Mouse (Mus musculus): Measurements from ENCODE around the gene Gm11985. TPM values are rescaled to one million over a fixed set of nuclear protein-coding genes. Genes with fewer than 3 reads are reported as not detected.
A peak's percentile ranks its signal among the peaks of the same experiment; 100 is the strongest.

Gm11985 gene
- polyA plus RNA-seq, 1 experiment from 2014 or later: not detected

GRCm38 (mm10) chr11:7215703-7216102, 27.3 kb upstream of the Gm11985 start:
- TF ChIP-seq EP300 (optimal IDR thresholded peaks at IDR 0.05): no peak
- TF ChIP-seq CTCF (IDR thresholded peaks at IDR 0.05; ENCODE audit: low read depth): peak; percentile 82
- 11% methylated on average over 8 of the region's 8 CpGs for WGBS
- Histone ChIP-seq H3K27ac (replicated peaks) (no peak overlapping the region), H3K9me3 (ENCODE audit: control insufficient read depth, low read length) (no peaks in the 10 kb centered on the region), H3K9ac (ENCODE audit: low read length) (no peak overlapping the region), H3K27me3 (ENCODE audit: control insufficient read depth, insufficient read depth, low read length) (no peaks in the 10 kb centered on the region; the same call in 1 of the 2 replicates), H3K4me1 (replicated peaks; ENCODE audit: control insufficient read depth, insufficient read depth) (peaks cover 5% of the 10 kb centered on the region; the same call in 1 of the 2 replicates), H3K36me3 (ENCODE audit: control insufficient read depth, insufficient read depth, low read length) (no peaks in the 10 kb centered on the region), H3K4me3 (ENCODE audit: low read depth, low read length) (no peak overlapping the region), H3K4me2 (replicated peaks; ENCODE audit: low read depth) (no peak overlapping the region)
- DNase-seq (ENCODE audit: low spot score): peak; percentile 69
- ATAC-seq (ENCODE audit: low FRiP score, low TSS enrichment): no peak

- peak; percentile 85 for TF ChIP-seq CTCF (IDR thresholded peaks at IDR 0.05; ENCODE audit: low read depth)
- no peak for TF ChIP-seq EP300 (optimal IDR thresholded peaks at IDR 0.05)
- H3K27me3 ChIP-seq (ENCODE audit: control insufficient read depth, insufficient read depth, low read length): no peaks in the 10 kb centered on the region; the same call in 1 of the 2 replicates
- peaks cover 5% of the 10 kb centered on the region; the same call in 1 of the 2 replicates for H3K4me1 ChIP-seq (replicated peaks; ENCODE audit: control insufficient read depth, insufficient read depth)
- no peaks in the 10 kb centered on the region for H3K9me3 ChIP-seq (ENCODE audit: control insufficient read depth, low read length)
- H3K27ac ChIP-seq (replicated peaks): no peak overlapping the region
- WGBS: 4% methylated on average over 14 of the region's 14 CpGs
- H3K4me2 ChIP-seq (replicated peaks; ENCODE audit: low read depth): peak overlapping the region; percentile 86; the same call in 1 of the 2 replicates
- no peak overlapping the region for H3K9ac ChIP-seq (ENCODE audit: low read length)
- ATAC-seq (ENCODE audit: low FRiP score, low TSS enrichment) (no peak), DNase-seq (ENCODE audit: low spot score) (peak; percentile 40)
- no peaks in the 10 kb centered on the region for H3K36me3 ChIP-seq (ENCODE audit: control insufficient read depth, insufficient read depth, low read length)
- no peak overlapping the region for H3K4me3 ChIP-seq (ENCODE audit: low read depth, low read length)
Observed at GRCm38 (mm10) chr11:7214761-7215160, 26.4 kb upstream of the Gm11985 start.

- Histone ChIP-seq H3K36me3 (ENCODE audit: control insufficient read depth, insufficient read depth, low read length) (no peaks in the 10 kb centered on the region), H3K4me2 (replicated peaks; ENCODE audit: low read depth) (peak overlapping the region; percentile 86), H3K9me3 (ENCODE audit: control insufficient read depth, low read length) (no peaks in the 10 kb centered on the region), H3K4me3 (ENCODE audit: low read depth, low read length) (peak overlapping the region; percentile 58), H3K9ac (ENCODE audit: low read length) (0 out of 2 replicates have a peak overlapping the region, but pooled peaks have one; percentile 50), H3K27ac (replicated peaks) (no peak overlapping the region), H3K4me1 (replicated peaks; ENCODE audit: control insufficient read depth, insufficient read depth) (peaks cover 5% of the 10 kb centered on the region; the same call in 1 of the 2 replicates), H3K27me3 (ENCODE audit: control insufficient read depth, insufficient read depth, low read length) (no peaks in the 10 kb centered on the region; the same call in 1 of the 2 replicates)
- DNase-seq (ENCODE audit: low spot score) (no peak), ATAC-seq (ENCODE audit: low FRiP score, low TSS enrichment) (no peak)
- TF ChIP-seq EP300 (optimal IDR thresholded peaks at IDR 0.05) (no peak), CTCF (IDR thresholded peaks at IDR 0.05; ENCODE audit: low read depth) (no peak)
- WGBS: 1% methylated on average over 12 of the region's 12 CpGs
Observed at GRCm38 (mm10) chr11:7214342-7214660, 25.9 kb upstream of the Gm11985 start.

GRCm38 (mm10) chr11:7213501-7214341, 25.4 kb upstream of the Gm11985 start, which contains the start of gene Igfbp3:
Gene Igfbp3, minus strand, starts transcription at chr11:7213923.
- Histone ChIP-seq H3K4me3 (ENCODE audit: low read depth, low read length) (peak within 1 kb of the TSS; percentile 58), H3K27ac (replicated peaks) (peak within 1 kb of the TSS; percentile 40; the same call in 1 of the 2 replicates), H3K36me3 (ENCODE audit: control insufficient read depth, insufficient read depth, low read length) (no peaks in the 10 kb centered on the region), H3K9ac (ENCODE audit: low read length) (peak within 1 kb of the TSS; percentile 50), H3K4me2 (replicated peaks; ENCODE audit: low read depth) (peak within 1 kb of the TSS; percentile 86), H3K27me3 (ENCODE audit: control insufficient read depth, insufficient read depth, low read length) (no peaks in the 10 kb centered on the region; the same call in 1 of the 2 replicates), H3K4me1 (replicated peaks; ENCODE audit: control insufficient read depth, insufficient read depth) (peaks cover 5% of the 10 kb centered on the region; the same call in 1 of the 2 replicates), H3K9me3 (ENCODE audit: control insufficient read depth, low read length) (no peaks in the 10 kb centered on the region)
- TF ChIP-seq CTCF (IDR thresholded peaks at IDR 0.05; ENCODE audit: low read depth) (no peak), EP300 (optimal IDR thresholded peaks at IDR 0.05) (no peak)
- WGBS: under 1% methylated on average over 85 of the region's 104 CpGs
- DNase-seq (ENCODE audit: low spot score) (peak; percentile 51), ATAC-seq (ENCODE audit: low FRiP score, low TSS enrichment) (peak; percentile 63)

- Histone ChIP-seq H3K4me1 (replicated peaks; ENCODE audit: control insufficient read depth, insufficient read depth) (peaks cover 5% of the 10 kb centered on the region; the same call in 1 of the 2 replicates), H3K27me3 (ENCODE audit: control insufficient read depth, insufficient read depth, low read length) (no peaks in the 10 kb centered on the region; the same call in 1 of the 2 replicates), H3K4me2 (replicated peaks; ENCODE audit: low read depth) (peak overlapping the region; percentile 86), H3K36me3 (ENCODE audit: control insufficient read depth, insufficient read depth, low read length) (no peaks in the 10 kb centered on the region), H3K9me3 (ENCODE audit: control insufficient read depth, low read length) (no peaks in the 10 kb centered on the region), H3K9ac (ENCODE audit: low read length) (peak overlapping the region; percentile 50), H3K27ac (replicated peaks) (peak overlapping the region; percentile 40; the same call in 1 of the 2 replicates), H3K4me3 (ENCODE audit: low read depth, low read length) (peak overlapping the region; percentile 58)
- ATAC-seq (ENCODE audit: low FRiP score, low TSS enrichment) (no peak), DNase-seq (ENCODE audit: low spot score) (no peak)
- under 1% methylated on average over 19 of the region's 19 CpGs for WGBS
- no peak for TF ChIP-seq EP300 (optimal IDR thresholded peaks at IDR 0.05)
Observed at GRCm38 (mm10) chr11:7213161-7213500, 24.8 kb upstream of the Gm11985 start.
